Mouse (Mus musculus) left cerebral cortex, postnatal 36 days (tissue): ENCODE measurements around the gene Arhgap44. TPM values are rescaled to one million over a fixed set of nuclear protein-coding genes. Genes with fewer than 3 reads are reported as not detected.
A peak's percentile ranks its signal among the peaks of the same experiment; 100 is the strongest.

Experiments used
- DNase-seq, 2 experiments: peaks; one replicate each; pipeline ENCODE4 v3.0.0; 2021 to 2022; ENCODE audit warnings: low spot score in 2 of 2, mixed read lengths in 1 of 2
- intact Hi-C: fragments of 180-260 bp; cut with DNase I; formaldehyde crosslinking; loops from one replicate; pipeline ENCODE4 v1.15.1; 2025
- total RNA-seq, 2 experiments: library from RNA; stranded (reverse); gene quantifications; 2 replicates each; pipeline ENCODE4 v1.2.3; 2021

Gene Arhgap44
- total RNA-seq, 2 experiments from 2014 or later: 145 to 152 TPM

- no peak for DNase-seq
- intact Hi-C loops: no loop called here
These were observed 19.8 kb downstream of the Arhgap44 start for GRCm38 (mm10) chr11:65142838-65143417.

DNA sequence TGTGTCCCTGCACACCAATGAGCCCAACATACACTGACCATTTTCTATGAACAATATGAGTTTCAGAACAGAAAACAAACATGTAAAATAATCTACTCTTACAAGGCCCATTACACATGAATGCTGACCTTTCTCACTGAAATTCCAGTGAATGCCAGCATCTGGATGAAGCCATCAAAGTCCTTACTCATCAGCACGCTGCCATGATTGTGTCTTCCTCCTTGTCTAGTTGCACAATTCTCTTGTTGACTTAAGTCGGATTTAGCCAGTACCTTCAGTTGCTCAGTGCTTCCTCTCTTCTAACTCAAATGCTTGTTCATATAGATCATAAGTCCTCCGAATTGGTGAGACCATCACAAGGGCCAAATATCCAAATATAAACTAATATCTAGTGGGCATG is 23.7 kb downstream of the Arhgap44 start:
- intact Hi-C loops: loop anchor here (10.0 kb wide), 1 partner anchor 84 kb away; no protein-coding TSS in a partner anchor

GRCm38 (mm10) chr11:65137145-65137652 is 25.6 kb downstream of the Arhgap44 start:
- DNase-seq: no peak
- intact Hi-C loops: loop anchor here (10.0 kb wide), 1 partner anchor 82 kb away; no protein-coding TSS in a partner anchor

More for the DNA sequence above, 23.7 kb downstream of the Arhgap44 start:
- no peak for DNase-seq

DNA sequence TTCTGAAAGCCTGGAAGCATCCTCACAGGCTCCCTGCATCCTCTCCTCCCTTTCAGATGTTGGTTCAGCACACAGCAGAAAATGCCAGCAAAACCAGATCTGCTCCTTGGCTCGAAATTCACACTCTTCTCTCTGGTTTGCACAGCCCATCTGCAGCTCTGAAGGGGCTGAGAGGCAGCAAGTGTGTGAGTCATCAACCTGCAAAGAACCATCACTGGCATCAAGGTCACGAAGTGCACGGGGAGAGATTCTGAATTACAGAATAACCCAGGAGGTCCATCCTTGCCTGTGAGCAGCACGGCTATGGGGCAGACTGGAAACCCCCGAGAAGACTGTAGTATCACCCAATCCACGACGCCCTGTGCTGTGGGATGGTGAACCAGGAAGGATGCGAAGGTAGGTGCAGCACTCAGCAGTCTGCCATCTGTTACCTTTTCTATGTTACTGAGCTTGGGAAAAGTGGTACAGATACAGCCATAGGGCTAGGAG is 27.5 kb downstream of the Arhgap44 start:
- DNase-seq: peak; percentile 62 to 66

GRCm38 (mm10) chr11:65133661-65134060 is 29.1 kb downstream of the Arhgap44 start:
- no peak for DNase-seq
- intact Hi-C loops: loop anchor here (10.0 kb wide), 1 partner anchor 79 kb away; no protein-coding TSS in a partner anchor

More for the DNA sequence above, 27.5 kb downstream of the Arhgap44 start:
- intact Hi-C loops: loop anchor here (10.0 kb wide), 1 partner anchor 80 kb away; no protein-coding TSS in a partner anchor

- intact Hi-C loops: no loop called here
- no peak for DNase-seq
These were observed 33.7 kb downstream of the Arhgap44 start for GRCm38 (mm10) chr11:65129110-65129509.

DNA sequence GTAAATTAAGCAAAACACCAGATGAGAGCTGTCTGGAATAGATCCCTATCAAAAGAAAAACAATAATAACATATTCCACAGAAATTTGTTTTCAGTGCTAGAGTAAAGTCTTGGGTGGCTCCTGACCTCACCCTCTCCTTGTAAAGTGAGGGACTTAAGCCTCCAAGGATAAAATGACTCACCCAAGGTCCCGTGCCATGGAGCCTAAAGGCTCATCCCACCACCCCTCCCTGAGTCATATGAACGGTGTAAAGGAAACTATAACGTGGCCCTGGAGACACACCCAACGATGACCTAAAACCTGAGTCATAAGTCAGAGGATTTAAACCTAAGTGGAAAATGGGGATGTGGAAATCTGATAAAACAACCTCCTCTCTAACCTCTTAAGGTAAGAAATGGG is 34.1 kb downstream of the Arhgap44 start:
- intact Hi-C loops: no loop called here
- no peak for DNase-seq

DNA sequence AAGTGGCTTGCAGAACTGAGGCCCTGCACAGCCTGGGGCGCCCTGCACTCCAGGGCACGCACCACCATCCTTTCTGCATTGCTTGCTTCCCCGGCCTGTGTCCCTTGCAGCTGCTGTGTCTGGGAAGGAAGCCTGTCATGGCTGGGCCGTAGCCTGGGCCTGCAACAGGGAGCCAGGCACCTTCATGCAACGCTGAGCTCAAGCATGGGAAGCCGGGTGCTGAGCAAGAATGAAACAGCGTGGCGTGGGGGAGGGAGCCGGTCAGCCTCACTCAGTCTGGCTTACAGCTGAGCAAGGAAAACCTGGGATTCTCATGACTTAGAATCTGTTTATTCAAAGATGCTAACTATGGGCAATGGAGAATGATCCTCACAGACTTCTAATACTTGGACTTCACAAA is 36.2 kb downstream of the Arhgap44 start:
- intact Hi-C loops: no loop called here
- peak; percentile 47 to 48 for DNase-seq

GRCm38 (mm10) chr11:65124913-65125418 is 37.8 kb downstream of the Arhgap44 start:
- DNase-seq: no peak
- intact Hi-C loops: no loop called here

GRCm38 (mm10) chr11:65120276-65120675 is 42.5 kb downstream of the Arhgap44 start:
- DNase-seq: no peak
- intact Hi-C loops: no loop called here

GRCm38 (mm10) chr11:65115811-65116210 is 47.0 kb downstream of the Arhgap44 start:
- intact Hi-C loops: no loop called here
- no peak for DNase-seq

DNA sequence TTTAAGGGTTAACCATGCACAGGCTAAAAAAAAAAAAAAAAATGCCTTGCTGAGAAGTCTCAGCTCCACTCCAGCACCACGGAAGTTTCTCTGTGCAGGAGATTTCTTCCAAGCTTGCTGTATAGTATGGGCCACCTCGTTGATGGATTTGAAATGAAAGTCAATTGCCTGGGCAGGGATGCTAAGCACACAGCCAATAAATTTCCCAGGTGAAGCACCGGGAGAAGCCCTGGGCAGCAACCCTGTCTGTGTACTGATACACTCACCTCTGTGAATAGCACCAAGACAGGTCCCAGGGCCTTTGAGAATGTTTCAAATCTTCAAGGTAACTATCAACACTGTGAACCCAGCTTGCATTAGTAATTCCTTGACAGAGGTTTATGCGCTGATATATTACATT is 50.7 kb downstream of the Arhgap44 start:
- intact Hi-C loops: no loop called here
- DNase-seq: no peak

- intact Hi-C loops: no loop called here
- no peak for DNase-seq
These were observed 51.1 kb downstream of the Arhgap44 start for GRCm38 (mm10) chr11:65111651-65112050.

DNA sequence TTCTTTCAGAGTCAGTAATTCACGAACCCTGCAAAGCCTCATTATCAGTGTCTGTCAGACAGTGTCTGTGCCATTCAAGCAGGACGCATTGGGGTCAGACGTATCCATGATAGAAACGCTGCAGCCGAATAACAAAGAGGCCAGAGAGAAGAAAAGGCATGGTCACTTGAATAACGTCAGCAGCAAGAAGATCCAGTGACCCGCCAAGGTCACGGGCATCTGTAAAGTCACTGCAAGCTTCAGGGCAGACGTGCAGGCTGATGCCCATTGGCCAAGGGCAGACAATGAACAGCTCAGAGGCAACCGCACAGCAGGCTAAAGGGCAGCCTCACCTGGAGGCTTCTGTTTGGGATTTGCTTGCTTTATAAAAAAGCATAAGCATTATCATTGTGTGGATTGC is 52.7 kb downstream of the Arhgap44 start:
- intact Hi-C loops: no loop called here
- DNase-seq: no peak

- no peak for DNase-seq
- intact Hi-C loops: no loop called here
These were observed 55.0 kb downstream of the Arhgap44 start for GRCm38 (mm10) chr11:65107734-65108171.

DNA sequence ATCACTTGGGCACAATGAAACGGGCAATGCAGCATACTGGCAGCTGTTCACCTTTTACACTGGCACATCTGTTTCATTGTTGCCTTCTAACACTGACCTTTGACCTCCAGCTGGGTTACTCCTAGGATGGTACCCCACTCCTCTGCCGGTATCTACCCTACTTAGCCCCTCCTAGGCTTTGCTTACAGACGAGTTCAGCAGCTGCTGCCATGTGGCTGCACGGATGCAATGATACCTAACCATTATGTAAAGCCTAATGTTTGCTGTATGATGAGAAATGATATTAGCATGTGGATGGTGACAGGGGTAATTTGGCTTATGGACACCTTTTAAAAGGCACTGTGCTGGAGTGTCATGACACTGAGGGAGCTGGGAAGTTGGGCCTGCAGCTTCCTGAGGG is 55.6 kb downstream of the Arhgap44 start:
- intact Hi-C loops: no loop called here
- no peak for DNase-seq

- intact Hi-C loops: no loop called here
- no peak for DNase-seq
These were observed 58.7 kb downstream of the Arhgap44 start for GRCm38 (mm10) chr11:65104076-65104475.

GRCm38 (mm10) chr11:65101206-65101605 is 61.6 kb downstream of the Arhgap44 start:
- intact Hi-C loops: no loop called here
- no peak for DNase-seq

DNA sequence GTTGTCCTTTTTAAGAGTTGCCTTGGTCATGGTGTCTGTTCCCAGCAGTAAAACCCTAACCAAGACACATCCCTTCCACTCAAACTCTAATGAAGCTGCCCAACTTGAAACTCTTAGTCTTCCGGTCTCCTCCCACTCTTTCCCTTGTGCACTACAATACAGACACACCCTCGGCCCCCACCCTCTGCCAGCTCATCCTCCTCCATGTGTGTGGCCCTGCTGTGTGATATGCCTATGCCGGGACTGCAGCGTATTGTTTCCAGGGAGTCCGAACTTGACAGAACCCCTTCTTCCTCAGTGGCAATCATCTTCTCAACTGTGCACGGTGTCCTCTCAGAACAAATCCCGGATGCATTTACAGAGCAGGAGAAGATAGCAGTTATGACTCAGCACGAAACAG is 62.7 kb downstream of the Arhgap44 start:
- intact Hi-C loops: no loop called here
- no peak for DNase-seq

DNA sequence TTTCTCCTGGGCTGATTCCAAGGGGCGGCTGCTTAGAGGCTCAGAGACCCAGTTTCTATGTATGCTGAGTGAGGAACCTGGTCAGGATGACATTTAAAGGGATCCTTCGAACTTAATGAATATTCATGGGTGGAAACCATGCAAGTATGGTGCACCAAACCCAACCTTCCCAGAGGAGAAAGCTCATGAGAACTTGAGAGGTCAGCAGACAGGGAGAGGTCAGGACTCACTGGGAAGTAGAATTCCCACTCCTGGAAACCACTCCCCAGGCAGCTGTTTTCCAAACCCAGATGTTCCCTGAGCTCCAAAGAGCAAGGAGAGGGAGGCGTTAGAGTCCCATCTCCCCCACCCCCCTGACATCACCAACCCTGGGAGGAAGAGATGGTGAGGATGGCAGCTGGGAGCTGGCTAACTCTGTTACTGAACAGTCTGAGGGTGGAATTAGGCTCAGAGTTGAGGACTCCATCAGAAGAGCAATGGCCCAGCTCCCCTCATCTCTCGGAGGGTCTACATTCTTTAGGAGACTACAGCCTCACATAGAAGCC is 65.2 kb downstream of the Arhgap44 start:
- DNase-seq: no peak
- intact Hi-C loops: no loop called here

GRCm38 (mm10) chr11:65096866-65097265 is 65.9 kb downstream of the Arhgap44 start:
- DNase-seq: no peak
- intact Hi-C loops: no loop called here
